Mouse (Mus musculus) naive thymus-derived CD4-positive, alpha-beta T cell, adult 2 months (primary cell): ENCODE results near the gene Olfr1323.

ENCODE experiments used
- DNase-seq: peaks from one replicate; pipeline ENCODE4 v3.0.0-alpha.2; 2011; ENCODE audit warnings: low read depth

Olfr1323 gene

DNA sequence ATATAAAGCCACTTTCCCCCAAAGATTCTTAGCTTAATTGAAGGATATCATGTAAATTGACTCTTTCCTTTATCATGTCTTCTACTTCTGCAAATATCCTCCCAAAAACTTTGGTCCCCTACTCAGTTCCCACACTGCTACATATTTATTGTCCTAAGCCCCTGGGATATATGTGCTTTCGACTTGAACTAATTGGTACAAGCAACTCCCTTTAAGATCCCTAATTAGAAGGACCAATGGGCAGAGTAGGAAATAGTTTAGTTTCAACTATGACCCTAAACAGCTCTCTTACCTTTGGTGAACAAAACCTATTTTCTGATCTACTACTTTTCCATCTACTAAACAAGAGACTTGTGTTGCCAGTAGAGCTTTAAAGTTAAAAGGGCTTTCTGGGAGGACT is at the start of gene Olfr1323:
Gene Olfr1323 (minus strand): TSS at position 101 of the 400 bp plus-strand sequence.
- DNase-seq = no peak

DNA sequence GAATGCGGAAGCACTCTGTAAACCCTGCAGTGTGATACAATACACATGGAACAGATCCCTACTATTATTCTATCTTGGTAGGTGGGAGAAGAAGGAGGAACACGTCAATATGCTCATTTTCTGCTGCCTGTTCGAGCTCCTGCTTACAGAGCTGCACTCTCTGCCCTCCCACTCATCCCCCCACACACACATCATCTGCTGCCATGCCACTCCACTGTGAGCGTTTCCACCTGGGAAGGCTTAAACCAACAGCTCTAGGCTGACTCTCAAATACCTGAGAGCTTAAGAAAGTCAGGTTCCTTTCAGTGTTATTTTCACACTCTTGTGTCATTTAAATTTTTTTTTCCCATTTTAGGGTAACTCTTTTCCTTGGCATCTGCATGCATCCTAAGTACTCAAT is 6.9 kb downstream of the Olfr1323 start:
- no peak for DNase-seq
